Mouse (Mus musculus) ES-Bruce4 (cell line): ENCODE results near the gene Ghsr. TPM values are rescaled to one million over a fixed set of nuclear protein-coding genes. Genes with fewer than 3 reads are reported as not detected.

ENCODE experiments used
- H3K27ac ChIP-seq: 2 replicates; pipeline ENCODE4 v1.5.1; 2012; ENCODE audit warnings: low read length, inconsistent platforms; ENCODE audit not compliant: insufficient read depth
- H3K27me3 ChIP-seq: 2 replicates; pipeline ENCODE4 v1.6.1; 2012; ENCODE audit warnings: mild to moderate bottlenecking, low read length, inconsistent platforms; ENCODE audit not compliant: control insufficient read depth, poor library complexity, insufficient read depth, severe bottlenecking
- H3K36me3 ChIP-seq: 2 replicates; pipeline ENCODE4 v1.6.1; 2012; ENCODE audit warnings: inconsistent platforms, mild to moderate bottlenecking, low read length, moderate library complexity; ENCODE audit not compliant: control insufficient read depth, poor library complexity, insufficient read depth, severe bottlenecking
- H3K4me1 ChIP-seq: one replicate; pipeline ENCODE4 v1.8.1; 2011; ENCODE audit warnings: low read length; ENCODE audit not compliant: control insufficient read depth, insufficient read depth
- H3K4me3 ChIP-seq: 2 replicates; pipeline ENCODE4 v1.5.1; 2011; ENCODE audit warnings: low read depth, mild to moderate bottlenecking, low read length
- H3K9ac ChIP-seq: 2 replicates; pipeline ENCODE4 v1.6.1; 2012; ENCODE audit warnings: low read depth, mild to moderate bottlenecking, inconsistent platforms; ENCODE audit not compliant: poor library complexity, severe bottlenecking
- H3K9me3 ChIP-seq: replicated peaks from 2 replicates; pipeline ENCODE4 v1.6.1; 2012; ENCODE audit warnings: mild to moderate bottlenecking, low read length, inconsistent platforms; ENCODE audit not compliant: control insufficient read depth, poor library complexity, insufficient read depth, severe bottlenecking
- CTCF ChIP-seq: IDR thresholded peaks from one replicate; pipeline ENCODE4 v1.8.1; 2011; ENCODE audit warnings: low read depth, low read length
- EP300 ChIP-seq: IDR thresholded peaks from 2 replicates; pipeline ENCODE4 v1.6.1; 2011; ENCODE audit warnings: low read depth, low read length; ENCODE audit not compliant: insufficient read depth
- POLR2A ChIP-seq: IDR thresholded peaks from one replicate; pipeline ENCODE4 v1.8.1; 2011; ENCODE audit warnings: low read length; ENCODE audit not compliant: insufficient read depth
- polyA plus RNA-seq: library from polyadenylated mRNA; stranded (reverse); fragments of >200 nt; gene quantifications from 2 replicates; pipeline ENCODE4 v1.2.4, GENCODE M21; 2011; ENCODE audit warnings: low read depth; ENCODE audit not compliant: missing spikeins, insufficient read depth, insufficient read length

Ghsr gene
- polyA plus RNA-seq, 1 experiment, result not detected

GRCm38 (mm10) chr3:27359100-27359720 lies 11.9 kb upstream of the Ghsr start:
- no peak overlapping the region for H3K27ac ChIP-seq
- no peaks in the 10 kb centered on the region for H3K9me3 ChIP-seq
- no peaks in the 10 kb centered on the region for H3K4me1 ChIP-seq
- no peaks in the 10 kb centered on the region for H3K36me3 ChIP-seq
- no peak overlapping the region for H3K4me3 ChIP-seq
- no peaks in the 10 kb centered on the region; the same call in 1 of the 2 replicates for H3K27me3 ChIP-seq
- H3K9ac ChIP-seq, result no peak overlapping the region
- no peak for TF ChIP-seq EP300
- no peak for TF ChIP-seq POLR2A
- no peak for TF ChIP-seq CTCF

GRCm38 (mm10) chr3:27370125-27370524 lies 1.0 kb upstream of the Ghsr start:
- no peak overlapping the region for H3K9ac ChIP-seq
- peaks cover 5% of the 10 kb centered on the region for H3K27me3 ChIP-seq
- no peak overlapping the region for H3K27ac ChIP-seq
- no peaks in the 10 kb centered on the region for H3K36me3 ChIP-seq
- H3K9me3 ChIP-seq, result no peaks in the 10 kb centered on the region
- no peak overlapping the region for H3K4me3 ChIP-seq
- H3K4me1 ChIP-seq, result no peaks in the 10 kb centered on the region
- TF ChIP-seq POLR2A (no peak), CTCF (no peak), EP300 (no peak)

- TF ChIP-seq EP300 (no peak), CTCF (no peak), POLR2A (no peak)
- no peaks in the 10 kb centered on the region for H3K36me3 ChIP-seq
- peaks cover 5% of the 10 kb centered on the region for H3K27me3 ChIP-seq
- no peak overlapping the region for H3K27ac ChIP-seq
- no peak overlapping the region for H3K9ac ChIP-seq
- no peaks in the 10 kb centered on the region for H3K4me1 ChIP-seq
- H3K9me3 ChIP-seq, result no peaks in the 10 kb centered on the region
- H3K4me3 ChIP-seq, result peak overlapping the region; percentile 33
Observed at GRCm38 (mm10) chr3:27370582-27371275, 422 bp upstream of the Ghsr start.

GRCm38 (mm10) chr3:27371725-27372650 lies 837 bp downstream of the Ghsr start:
- peaks cover 5% of the 10 kb centered on the region for H3K27me3 ChIP-seq
- TF ChIP-seq EP300 (no peak), POLR2A (no peak), CTCF (no peak)
- no peak overlapping the region for H3K9ac ChIP-seq

GRCm38 (mm10) chr3:27374396-27374795 lies 3.2 kb downstream of the Ghsr start:
- H3K36me3 ChIP-seq, result no peaks in the 10 kb centered on the region
- no peak overlapping the region for H3K27ac ChIP-seq
- no peaks in the 10 kb centered on the region for H3K4me1 ChIP-seq
- no peak overlapping the region for H3K4me3 ChIP-seq
- TF ChIP-seq CTCF (no peak), EP300 (no peak), POLR2A (no peak)
- H3K9ac ChIP-seq, result no peak overlapping the region
- no peaks in the 10 kb centered on the region for H3K9me3 ChIP-seq
- H3K27me3 ChIP-seq, result peaks cover 5% of the 10 kb centered on the region

More at GRCm38 (mm10) chr3:27371725-27372650, 837 bp downstream of the Ghsr start:
- H3K4me3 ChIP-seq, result peak overlapping the region; percentile 45
- H3K36me3 ChIP-seq, result no peaks in the 10 kb centered on the region
- H3K9me3 ChIP-seq, result no peaks in the 10 kb centered on the region
- H3K4me1 ChIP-seq, result no peaks in the 10 kb centered on the region
- H3K27ac ChIP-seq, result no peak overlapping the region
